Mouse (Mus musculus) cerebellum, adult 18-20 months (tissue): Measurements from ENCODE around the gene Nr1d1.
A peak's percentile ranks its signal among the peaks of the same experiment; 100 is the strongest.

Experiments used
- DNase-seq, 2 experiments: peaks; one replicate each; pipeline ENCODE4 v3.0.0; 2021

Gene Nr1d1

DNA sequence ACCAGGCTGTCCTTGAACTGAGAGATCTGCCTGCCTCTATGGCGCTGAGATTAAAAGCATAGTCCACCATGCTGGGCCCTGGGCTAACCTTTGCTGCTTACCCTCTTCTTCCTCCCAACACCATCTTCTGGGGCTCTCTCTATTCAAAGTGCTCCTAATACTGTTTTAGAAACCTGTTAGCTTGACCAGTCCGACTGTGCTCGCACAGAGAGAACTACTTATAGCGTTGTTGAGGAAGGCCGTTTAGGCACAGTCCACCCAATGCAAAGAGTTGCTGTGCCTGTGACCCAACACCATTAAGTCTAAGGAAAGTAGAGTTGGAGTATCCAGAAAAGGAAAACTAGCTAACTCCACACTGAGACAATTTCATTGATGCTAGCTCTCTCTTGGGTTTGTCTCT is 13.0 kb upstream of the Nr1d1 start:
- DNase-seq, result peak in 1 of 2 experiments; percentile 23

DNA sequence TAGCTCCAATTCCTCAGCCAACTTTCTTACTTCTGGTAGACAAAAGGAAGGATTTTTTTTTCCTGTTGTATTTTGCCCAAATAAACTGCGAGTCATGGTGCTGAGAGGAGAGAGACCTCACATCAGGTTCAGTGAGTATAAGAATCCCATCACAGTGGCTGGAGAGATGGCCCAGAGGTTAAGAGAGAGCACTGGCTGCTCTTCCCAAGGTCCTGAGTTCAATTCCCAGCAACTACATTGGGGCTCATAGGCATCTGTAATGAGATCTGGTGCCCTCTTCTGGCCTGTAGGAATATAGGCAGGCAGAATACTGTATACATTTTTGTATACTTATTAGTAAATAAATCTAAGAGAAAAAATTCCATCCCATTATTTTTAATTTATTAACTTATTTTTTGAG is 12.6 kb upstream of the Nr1d1 start:
- DNase-seq, result peak in 1 of 2 experiments; percentile 28

DNA sequence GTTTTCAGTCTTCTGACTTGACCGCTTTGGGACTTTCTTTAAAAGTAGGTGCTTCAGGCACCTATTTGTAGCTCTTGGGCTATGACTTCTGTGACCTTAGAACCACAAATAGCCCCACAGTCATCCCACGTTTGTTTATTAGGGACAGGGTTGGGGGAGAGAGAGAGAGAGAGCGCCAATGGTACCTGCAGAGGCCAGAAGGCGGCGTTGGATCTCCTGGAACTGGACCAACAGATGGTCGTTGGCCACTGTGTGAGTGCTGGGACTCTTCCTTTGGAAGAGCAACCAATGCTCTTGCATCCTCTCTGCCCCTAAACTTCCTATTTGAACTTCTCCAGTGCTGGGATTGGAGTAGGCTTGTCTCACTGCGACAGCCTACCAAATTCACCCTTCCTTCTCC is 12.1 kb upstream of the Nr1d1 start:
- peak in 1 of 2 experiments; percentile 36 for DNase-seq

- DNase-seq, result peak; percentile 95 to 97
Observed at GRCm38 (mm10) chr11:98786359-98787214, 11.5 kb upstream of the Nr1d1 start.

DNA sequence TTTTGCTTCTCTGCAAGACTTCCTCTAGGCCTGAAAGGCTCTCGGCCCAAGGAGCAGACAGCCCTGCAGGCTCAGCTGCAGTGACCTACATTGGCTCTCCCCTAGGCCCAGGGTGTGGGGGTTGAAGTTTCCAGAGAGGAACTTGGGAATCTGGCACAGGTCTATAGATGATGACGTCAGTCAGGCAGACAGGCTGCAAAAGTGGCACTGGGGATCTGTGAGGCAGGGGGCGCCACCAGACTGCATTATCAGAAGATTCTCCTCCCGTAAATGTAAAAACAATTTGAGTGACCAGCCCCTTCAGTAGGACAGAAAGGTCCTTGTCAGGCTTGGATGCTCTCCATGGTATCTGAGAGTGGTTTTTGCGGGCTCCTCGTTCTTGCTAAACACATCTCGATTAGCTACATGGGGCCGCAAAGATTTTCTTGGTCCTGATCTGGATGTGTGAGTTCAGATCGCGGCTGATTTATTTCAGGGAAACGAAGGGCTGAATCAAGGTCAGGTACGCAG is 10.7 kb upstream of the Nr1d1 start:
- DNase-seq, result peak; percentile 82

DNA sequence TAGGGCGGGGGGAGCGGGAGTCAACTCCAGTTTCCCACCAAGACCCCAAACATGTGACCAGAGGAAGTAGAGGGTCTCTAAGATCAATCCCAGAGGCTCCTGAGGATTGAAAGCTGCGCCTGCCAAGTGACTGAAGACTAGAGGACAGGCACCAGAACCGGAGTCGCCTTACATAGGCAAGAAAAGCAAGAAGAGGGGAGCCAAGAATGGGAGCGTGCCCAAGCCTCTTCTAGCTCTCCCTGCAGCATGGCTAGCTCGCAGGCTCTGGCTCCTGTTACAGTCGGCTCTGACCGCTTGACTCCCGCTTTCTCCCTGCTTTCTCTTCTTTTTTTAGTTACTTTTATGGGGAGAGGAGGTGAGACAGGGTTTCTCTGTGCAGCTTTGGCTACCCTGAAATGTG is 10.1 kb upstream of the Nr1d1 start:
- DNase-seq, result peak; percentile 29 to 47

- peak in 1 of 2 experiments; percentile 31 for DNase-seq
Observed at GRCm38 (mm10) chr11:98784139-98784538, 9.0 kb upstream of the Nr1d1 start.

DNA sequence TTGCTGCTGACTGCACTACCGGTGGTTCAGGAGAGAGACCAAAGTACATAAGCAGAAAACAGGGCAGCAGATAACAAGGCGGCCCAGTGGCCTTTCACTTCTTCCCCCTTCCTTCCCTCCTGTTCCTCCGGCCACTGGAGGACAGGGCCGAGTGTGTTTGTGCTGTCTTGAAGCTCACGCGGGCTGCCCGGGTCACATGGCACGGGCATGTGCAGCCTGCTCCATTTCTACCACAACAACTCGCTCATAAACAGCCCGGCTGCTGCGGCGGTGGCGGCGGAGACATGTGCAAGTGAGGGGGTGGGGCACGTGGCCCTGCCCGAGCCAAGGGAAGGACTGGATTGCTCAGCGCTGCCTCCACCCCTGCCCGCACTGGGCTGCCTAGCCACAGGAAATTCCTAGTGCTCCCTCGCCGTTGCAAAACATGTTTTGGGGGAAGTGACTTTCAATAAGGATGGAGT is 8.1 kb upstream of the Nr1d1 start:
- DNase-seq, result peak; percentile 96 to 97

- peak in 1 of 2 experiments; percentile 46 for DNase-seq
Observed at GRCm38 (mm10) chr11:98782651-98783235, 7.6 kb upstream of the Nr1d1 start.

DNA sequence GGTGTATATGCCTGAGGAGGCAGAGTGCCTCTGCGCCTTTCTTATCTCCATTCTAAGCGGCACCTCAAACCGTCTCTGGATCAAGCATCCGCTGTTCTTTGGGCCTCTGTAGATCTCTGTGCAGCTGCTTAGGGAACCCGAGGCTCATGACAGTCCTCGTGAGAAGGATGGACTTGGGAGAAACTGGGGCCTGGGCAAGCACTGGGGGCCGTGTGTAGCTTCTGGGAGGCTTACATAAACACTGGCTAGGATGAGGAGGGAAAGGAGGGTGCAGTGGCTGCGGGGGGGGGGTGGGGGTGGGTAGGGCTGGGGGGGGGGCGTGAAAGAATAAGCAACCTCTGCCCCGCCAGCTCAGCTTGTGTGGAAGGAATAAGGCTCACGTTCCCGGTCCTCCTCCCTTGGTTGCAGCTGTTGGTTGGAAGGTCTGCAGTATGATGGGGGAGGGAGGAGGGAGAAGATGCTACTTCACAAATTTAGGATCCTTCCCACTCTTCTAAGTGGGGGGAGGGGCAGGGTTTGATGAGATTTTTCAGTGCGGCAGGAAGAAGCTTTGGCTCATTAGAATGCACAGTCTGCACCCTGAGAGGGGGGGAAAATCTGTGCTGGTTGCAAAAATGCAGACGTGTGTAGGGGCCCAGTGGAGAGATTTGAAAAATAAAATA is 6.8 kb upstream of the Nr1d1 start:
- DNase-seq, result peak; percentile 45 to 55

DNA sequence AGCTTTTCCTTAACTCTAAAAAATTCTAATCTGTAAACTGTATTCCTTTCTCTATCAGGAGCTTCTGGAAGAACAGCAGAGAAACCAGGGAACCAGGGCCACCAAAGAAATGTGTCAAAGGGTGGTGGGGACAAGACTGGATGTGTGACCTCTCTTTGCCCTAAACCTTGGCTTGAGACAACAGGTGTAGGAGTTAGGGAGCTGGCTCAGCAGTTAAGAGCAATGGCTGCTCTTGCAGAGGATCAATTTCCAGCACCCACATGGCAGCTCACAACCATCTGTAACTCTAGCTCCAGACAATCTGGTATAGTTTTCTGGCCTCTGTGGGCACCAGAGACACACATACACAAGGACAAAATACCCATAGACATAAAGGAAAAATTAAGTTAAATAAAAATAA is 2.8 kb upstream of the Nr1d1 start:
- DNase-seq, result no peak

DNA sequence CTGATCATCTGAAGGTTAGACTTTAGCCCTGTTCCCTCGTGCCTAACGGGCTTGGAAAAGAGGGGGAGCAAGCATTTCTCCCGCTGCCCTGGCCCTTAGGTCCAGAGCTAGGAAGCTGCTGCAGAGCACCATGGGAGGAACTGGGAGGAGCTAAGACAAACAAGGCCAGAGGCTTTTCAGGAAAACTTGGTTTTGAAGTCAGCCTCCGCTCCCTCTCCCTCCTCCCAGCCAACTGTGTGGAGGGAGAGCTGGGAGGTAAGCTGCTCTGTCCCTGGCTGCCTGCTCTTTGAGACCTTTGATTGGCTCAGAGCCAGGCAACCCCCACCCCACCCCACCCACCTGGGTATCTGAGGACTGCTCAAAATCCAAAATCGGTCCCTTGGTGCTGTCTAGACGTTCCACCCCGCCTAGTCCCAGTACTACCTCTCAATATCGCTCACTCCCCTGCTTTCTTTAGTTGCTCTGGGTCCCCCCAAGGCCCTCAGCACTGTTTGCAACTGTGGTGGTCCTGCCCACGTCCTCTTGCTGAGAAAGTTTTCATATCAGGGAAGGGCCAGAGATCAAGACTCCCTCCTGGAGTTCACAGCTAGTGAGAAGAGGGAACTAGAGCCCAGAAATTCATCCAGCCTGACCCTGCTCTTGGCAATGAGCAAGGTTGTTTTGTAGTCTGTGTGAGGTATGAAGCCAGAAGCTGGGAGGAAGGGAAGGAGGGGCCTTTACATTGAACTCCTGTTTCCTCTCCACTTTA is 1.9 kb upstream of the Nr1d1 start:
- peak in 1 of 2 experiments; percentile 22 for DNase-seq

- peak in 1 of 2 experiments; percentile 25 for DNase-seq
Observed at GRCm38 (mm10) chr11:98776052-98776764, 1.1 kb upstream of the Nr1d1 start.

- peak; percentile 99 to 100 for DNase-seq
Observed at GRCm38 (mm10) chr11:98775348-98776051, 367 bp upstream of the Nr1d1 start.

- peak; percentile 98 to 99 for DNase-seq
Observed at GRCm38 (mm10) chr11:98773635-98774295, 1.4 kb downstream of the Nr1d1 start.

DNA sequence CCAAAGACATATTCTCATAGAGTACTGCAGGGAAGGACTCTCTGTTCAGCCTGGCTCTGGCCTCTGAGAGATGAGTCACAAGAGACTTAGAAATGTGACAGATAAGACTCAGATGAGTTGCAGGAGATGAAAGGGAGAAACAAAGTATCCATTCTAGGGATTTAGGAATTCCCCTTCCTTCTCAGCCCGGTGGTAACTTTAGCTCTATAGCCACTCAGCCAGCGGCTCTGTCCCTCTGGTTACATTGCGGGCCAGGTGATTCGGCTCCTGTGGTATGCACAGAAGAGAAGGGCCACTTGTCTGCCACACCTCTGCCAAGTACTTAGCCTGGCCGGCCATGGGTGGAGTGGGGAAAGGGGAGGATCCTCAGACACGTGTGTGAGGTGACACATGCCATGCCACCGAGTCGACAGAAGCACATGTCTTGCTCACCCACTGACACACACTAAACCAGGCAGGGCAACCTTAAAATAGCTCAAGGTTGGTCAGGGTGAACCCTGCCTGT is 2.4 kb downstream of the Nr1d1 start:
- DNase-seq, result peak; percentile 58 to 67

- peak; percentile 59 for DNase-seq
Observed at GRCm38 (mm10) chr11:98771844-98772525, 3.1 kb downstream of the Nr1d1 start.

- DNase-seq, result peak in 1 of 2 experiments; percentile 31
Observed at GRCm38 (mm10) chr11:98771131-98771530, 4.0 kb downstream of the Nr1d1 start.

DNA sequence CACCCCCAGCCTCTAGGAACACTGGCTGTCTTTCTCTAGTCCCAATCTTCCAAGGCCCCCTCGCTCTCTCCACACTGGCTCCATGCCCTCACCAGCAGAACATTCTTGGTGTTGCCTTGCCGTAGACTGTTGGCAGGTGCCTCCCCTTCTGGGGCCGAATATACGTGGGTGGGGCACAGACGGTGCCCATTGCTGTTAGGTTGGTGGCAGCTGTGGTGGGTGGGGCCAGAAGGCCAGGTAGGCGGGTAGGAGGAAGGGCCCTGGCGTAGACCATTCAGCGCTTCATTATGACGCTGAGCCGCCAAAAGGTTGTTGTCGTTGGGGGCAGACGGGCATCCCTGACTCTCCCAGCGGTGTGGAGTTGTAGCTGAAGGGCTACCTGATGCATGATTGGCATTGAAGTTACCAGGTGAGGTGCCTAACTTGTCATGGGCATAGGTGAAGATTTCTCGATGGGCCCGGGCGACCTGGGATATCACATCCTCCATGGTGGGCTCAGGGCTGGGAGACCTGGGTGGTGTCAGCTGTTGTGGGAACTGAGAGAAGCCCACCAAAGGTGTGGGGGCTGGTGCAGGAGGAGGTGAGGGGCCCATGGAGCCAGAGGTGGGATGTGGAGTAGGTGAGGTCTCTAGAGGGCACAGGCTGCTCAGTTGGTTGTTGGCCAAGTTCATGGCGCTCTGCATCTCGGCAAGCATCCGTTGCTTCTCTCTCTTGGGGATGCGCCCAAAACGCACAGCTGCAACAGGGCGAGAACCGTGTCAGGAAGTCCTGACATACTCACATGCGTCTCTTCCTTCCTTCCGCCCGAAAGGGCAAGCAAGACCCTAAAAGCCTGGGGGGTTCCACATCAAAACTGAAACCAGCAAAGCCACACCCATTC is 4.8 kb downstream of the Nr1d1 start:
- peak; percentile 47 to 53 for DNase-seq
